Mouse (Mus musculus) erythroid progenitor cell, adult 5-6 weeks (primary cell): ENCODE results near the gene Rbm4b. TPM values are rescaled to one million over a fixed set of nuclear protein-coding genes. Genes with fewer than 3 reads are reported as not detected.
"Not testable (repeated sequence)": the region's sequence is repeated elsewhere in the genome, so short reads cannot be mapped to it uniquely, and the experiment has no call there.

Experiments
- ATAC-seq: replicated peaks from 2 replicates; pipeline ENCODE4 v1.8.0; 2016; ENCODE audit warnings: moderate number of reproducible peaks, mild to moderate bottlenecking, moderate TSS enrichment, inconsistent platforms; ENCODE audit not compliant: poor library complexity, low FRiP score, severe bottlenecking
- total RNA-seq, 2 experiments: library from RNA; stranded (forward) in 1 of 2; stranded (reverse) in 1 of 2; fragments of 150-400 nt in 1 of 2; fragments of 186-747, 209-891 nt in 1 of 2; gene quantifications; 2 replicates each; pipeline versions ENCODE4 v1.2.3 to v1.2.4; 2015 to 2017; ENCODE audit warnings: low replicate concordance in 2 of 2

The Rbm4b gene
- total RNA-seq, 2 experiments from 2014 or later = 5.0 to 13.6 TPM

DNA sequence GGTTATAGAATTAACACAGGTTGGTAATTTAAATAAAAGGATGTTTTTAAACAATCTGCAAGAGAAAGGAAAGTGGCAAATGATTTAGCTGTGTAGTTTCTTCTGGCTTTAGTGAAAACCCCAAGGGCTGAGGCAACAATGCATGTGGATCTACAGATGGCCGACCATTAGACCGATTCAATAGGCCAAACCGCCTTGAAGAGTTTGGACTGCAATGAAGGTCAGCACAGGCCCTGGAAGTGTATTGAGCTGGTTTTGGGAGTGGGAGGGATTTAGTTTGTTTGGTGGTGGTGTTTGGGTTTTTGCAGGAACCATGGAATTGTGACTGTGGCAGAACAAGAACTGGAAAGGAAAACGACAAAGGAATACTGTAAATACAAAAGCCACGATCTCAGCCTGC is 42.8 kb downstream of the Rbm4b start:
- no peak for ATAC-seq

DNA sequence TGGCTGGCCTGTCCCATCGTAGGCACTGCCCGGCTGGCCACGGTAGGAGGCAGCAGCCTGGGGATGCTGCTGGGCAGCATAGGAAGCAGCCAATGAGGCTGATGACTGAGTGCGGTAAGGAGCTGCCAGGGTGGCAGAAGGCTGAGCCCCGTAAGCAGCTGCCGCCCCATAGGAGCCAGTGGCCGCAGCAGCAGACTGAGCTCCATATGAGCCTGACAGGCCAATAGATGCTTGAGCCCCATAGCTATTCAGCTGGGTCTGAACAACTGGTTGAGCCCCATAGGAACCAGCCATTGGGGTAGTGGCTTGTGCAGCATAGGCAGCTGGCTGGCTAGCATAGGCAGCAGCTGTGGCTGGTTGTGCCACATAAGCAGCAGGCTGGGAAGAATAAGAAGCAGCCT is 46.4 kb downstream of the Rbm4b start:
- no peak for ATAC-seq

DNA sequence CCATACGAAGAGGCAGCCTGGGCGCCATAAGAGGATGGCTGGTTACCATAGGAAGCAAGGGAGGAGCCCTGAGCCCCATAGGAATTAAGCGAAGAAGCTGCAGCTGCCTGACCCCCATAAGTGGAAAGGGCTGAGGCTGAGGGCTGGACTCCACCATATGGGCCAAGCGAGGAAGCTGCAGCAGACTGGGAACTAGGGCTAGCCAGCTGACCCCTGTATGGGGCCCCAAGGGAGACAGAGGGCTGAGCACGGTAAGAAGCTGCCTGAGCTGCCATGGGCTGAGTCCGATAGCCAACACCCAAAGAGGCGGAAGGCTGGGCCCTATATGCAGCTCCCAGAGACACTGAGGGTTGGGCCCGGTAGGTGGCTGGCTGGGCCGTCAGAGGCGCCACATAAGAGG is 47.0 kb downstream of the Rbm4b start:
- no peak for ATAC-seq

DNA sequence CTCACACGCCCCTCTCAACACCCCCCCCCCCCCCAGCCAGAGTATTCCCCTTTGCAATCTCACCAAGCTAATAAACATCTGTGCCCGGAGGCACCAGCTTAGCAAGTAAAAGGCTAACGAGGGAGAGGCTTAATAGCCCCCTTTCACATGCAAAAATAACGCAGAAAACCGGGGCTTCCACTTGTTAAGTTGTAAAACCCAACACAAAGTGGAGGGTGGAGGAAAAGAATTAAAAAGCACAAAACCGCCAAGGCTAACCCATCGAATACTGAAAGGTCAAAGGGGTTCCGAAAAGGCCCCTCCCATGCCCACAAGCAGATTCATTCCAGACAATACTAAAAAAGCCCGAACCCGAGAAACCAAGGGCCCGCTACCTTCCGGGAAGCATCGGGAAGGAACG is 54.0 kb downstream of the Rbm4b start:
- ATAC-seq = no peak

DNA sequence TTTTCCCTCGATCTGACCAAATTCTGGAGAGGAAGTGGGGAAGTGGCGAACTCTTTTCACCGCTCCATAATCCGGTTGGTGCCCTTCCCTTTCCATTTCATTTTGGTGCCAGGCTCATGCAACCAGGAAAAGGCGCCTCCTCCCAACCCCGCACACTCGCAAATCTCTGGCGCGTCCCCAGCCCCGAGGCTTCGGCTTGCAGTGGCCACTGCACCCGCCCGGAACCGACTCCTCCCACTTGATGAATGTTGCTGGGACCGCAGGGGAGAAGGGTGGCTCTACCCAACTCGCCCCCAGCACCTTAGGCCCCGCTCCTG is 54.4 kb downstream of the Rbm4b start:
- peak; percentile 50; the same call in 1 of the 2 replicates for ATAC-seq

DNA sequence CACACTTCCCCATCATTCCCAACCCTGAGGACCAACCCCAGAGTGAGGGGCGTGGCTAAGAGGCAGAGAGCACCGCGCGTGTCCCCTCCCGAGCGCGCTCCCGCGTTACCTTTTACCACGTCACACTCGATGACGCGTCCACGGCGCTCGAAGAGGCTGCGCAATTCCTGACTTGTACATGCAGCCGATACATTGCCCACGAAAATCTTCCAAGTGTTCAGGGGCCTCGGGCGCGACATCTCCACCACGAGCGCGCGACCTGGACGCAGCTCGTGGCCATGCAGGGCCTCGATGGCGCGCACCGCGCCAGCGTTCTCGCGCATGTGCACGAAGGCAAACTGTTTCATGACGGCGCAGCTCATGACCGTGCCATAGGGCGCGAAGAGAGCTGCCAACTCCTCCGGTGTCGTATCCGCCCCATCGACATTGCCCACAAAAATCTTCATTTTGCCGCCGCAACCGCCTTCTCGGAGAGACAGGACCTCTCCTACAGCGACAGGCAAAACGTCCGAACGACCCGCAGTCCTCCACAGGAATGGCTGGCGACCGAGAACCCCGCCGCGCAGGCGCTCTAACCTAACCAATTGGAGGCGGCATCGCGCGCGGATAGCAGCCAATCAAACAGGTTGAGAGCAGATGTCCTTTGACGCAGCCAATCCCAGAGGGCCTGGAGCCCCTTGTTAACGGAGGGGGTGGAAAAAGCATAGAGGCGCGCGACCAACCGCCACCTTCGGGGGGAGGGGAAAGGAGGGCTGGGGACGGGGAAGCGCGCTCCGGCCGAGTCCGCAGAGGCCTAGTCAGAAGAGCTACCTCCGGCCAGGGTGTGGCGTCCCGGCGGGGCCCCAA is 55.0 kb downstream of the Rbm4b start, which contains the start of the genes Gm21992 and Rbm14:
Gm21992 (minus strand) TSS at position 550 of the 846 bp plus-strand sequence.
Rbm14 (minus strand) TSS at position 572 of the 846 bp plus-strand sequence.
- ATAC-seq = peak; percentile 92

DNA sequence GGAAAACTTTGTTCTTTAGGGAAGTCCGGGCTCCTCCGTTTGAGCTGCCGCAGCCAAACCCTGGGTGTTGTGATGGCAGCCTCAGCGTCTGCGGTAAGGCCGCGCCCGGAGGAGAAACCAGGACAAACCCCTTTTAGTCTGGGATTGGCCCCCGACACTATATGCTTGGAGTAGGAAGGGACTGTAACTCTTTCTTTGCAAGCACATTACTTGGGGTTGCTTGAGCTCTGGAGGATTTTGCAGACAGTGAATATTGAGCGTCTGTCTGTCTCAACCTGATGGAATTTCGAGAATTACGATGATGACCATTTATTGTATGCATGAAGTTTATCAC is 55.6 kb downstream of the Rbm4b start:
- no peak for ATAC-seq

DNA sequence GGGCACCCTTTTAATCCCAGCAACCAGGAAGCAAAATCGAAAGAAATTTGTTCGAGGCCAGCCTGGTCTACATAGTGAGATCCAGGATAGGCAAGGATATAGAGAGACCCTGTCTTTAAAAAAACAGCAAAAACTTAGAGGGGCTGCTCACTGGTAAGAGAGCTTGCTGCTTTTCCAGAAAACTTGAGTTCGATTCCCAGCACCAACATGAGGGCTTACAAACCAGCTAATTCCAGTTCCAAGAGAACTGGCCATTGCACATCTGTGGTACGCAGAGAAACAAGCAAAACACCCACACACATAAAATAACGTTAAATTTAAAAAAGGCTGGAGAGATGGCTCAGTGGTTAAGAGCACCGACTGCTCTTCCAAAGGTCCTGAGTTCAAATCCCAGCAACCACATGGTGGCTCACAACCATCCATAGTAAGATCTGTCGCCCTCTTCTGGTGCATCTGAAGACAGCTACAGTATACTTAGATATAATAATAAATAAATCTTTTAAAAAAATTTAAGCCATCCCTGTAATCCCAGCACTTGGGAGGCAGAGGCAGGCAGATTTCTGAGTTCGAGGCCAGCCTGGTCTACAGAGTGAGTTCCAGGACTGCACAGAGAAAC is 56.1 kb downstream of the Rbm4b start:
- ATAC-seq = not testable (repeated sequence)

DNA sequence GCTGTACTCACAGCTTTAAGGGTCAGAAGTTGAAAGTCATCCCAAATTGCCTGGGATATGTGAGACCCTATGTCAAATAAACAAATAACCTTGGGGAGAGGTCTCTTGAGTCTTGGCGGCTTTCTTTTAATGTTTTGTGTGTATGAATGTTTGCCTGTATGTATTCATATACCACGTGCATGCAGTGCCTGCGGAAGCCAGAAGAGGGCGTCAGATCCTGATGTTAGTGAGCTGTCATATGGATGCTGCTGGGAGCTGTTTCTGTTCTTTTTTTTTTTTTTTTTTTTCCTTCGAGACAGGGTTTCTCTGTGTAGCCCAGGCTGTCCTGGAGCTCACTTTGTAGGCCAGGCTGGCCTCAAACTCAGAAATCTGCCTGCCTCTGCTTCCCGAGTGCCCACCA is 56.7 kb downstream of the Rbm4b start:
- no peak for ATAC-seq

Other genes with a start within 250 kb of the Rbm4b start
- 21.6 and 42.8 TPM in 2 replicates for gene Pcx, start 246.0 kb upstream of the Rbm4b start, total RNA-seq (2015; ENCODE audit: low replicate concordance)
- 40.8 and 44.3 TPM in 2 replicates for gene Pcx, start 246.0 kb upstream of the Rbm4b start, total RNA-seq (2017; ENCODE audit: low replicate concordance)
- not detected in 2 replicates for gene Lrfn4, start 140.8 kb upstream of the Rbm4b start, total RNA-seq (2015; ENCODE audit: low replicate concordance)
- gene Lrfn4, start 140.8 kb upstream of the Rbm4b start, total RNA-seq (2017; ENCODE audit: low replicate concordance) = not detected in 2 replicates
- gene Rce1, start 130.9 kb upstream of the Rbm4b start, total RNA-seq (2015; ENCODE audit: low replicate concordance) = 21.6 and 26.4 TPM in 2 replicates
- 6.6 and 13.5 TPM in 2 replicates for gene Rce1, start 130.9 kb upstream of the Rbm4b start, total RNA-seq (2017; ENCODE audit: low replicate concordance)
- gene Gm960, start 57.8 kb upstream of the Rbm4b start, total RNA-seq (2015; ENCODE audit: low replicate concordance) = not detected in 2 replicates
- not detected in 2 replicates for gene Gm960, start 57.8 kb upstream of the Rbm4b start, total RNA-seq (2017; ENCODE audit: low replicate concordance)
- gene Sptbn2, start 45.3 kb upstream of the Rbm4b start, total RNA-seq (2015; ENCODE audit: low replicate concordance) = not detected in 2 replicates
- gene Sptbn2, start 45.3 kb upstream of the Rbm4b start, total RNA-seq (2017; ENCODE audit: low replicate concordance) = not detected in 2 replicates
- gene Rbm4, start 37.4 kb downstream of the Rbm4b start, total RNA-seq (2015; ENCODE audit: low replicate concordance) = 41.5 and 67.4 TPM in 2 replicates
- 106 and 172 TPM in 2 replicates for gene Rbm4, start 37.4 kb downstream of the Rbm4b start, total RNA-seq (2017; ENCODE audit: low replicate concordance)
- gene Gm21992, start 55.1 kb downstream of the Rbm4b start, total RNA-seq (2015; ENCODE audit: low replicate concordance) = 13.7 and 83.8 TPM in 2 replicates
- gene Gm21992, start 55.1 kb downstream of the Rbm4b start, total RNA-seq (2017; ENCODE audit: low replicate concordance) = 29.0 and 62.2 TPM in 2 replicates
- 28.1 and 35.3 TPM in 2 replicates for gene Rbm14, start 55.1 kb downstream of the Rbm4b start, total RNA-seq (2015; ENCODE audit: low replicate concordance)
- 27.7 and 27.9 TPM in 2 replicates for gene Rbm14, start 55.1 kb downstream of the Rbm4b start, total RNA-seq (2017; ENCODE audit: low replicate concordance)
- 30.2 and 74.6 TPM in 2 replicates for gene Ccs, start 82.8 kb downstream of the Rbm4b start, total RNA-seq (2015; ENCODE audit: low replicate concordance)
- gene Ccs, start 82.8 kb downstream of the Rbm4b start, total RNA-seq (2017; ENCODE audit: low replicate concordance) = 63.1 and 81.9 TPM in 2 replicates
- not detected in 2 replicates for gene Ccdc87, start 82.9 kb downstream of the Rbm4b start, total RNA-seq (2015; ENCODE audit: low replicate concordance)
- not detected in 2 replicates for gene Ccdc87, start 82.9 kb downstream of the Rbm4b start, total RNA-seq (2017; ENCODE audit: low replicate concordance)
- gene Ctsf, start 98.6 kb downstream of the Rbm4b start, total RNA-seq (2015; ENCODE audit: low replicate concordance) = 22.0 and 71.3 TPM in 2 replicates
- 41.3 and 45.0 TPM in 2 replicates for gene Ctsf, start 98.6 kb downstream of the Rbm4b start, total RNA-seq (2017; ENCODE audit: low replicate concordance)
- gene Actn3, start 121.4 kb downstream of the Rbm4b start, total RNA-seq (2015; ENCODE audit: low replicate concordance) = not detected in 2 replicates
- gene Actn3, start 121.4 kb downstream of the Rbm4b start, total RNA-seq (2017; ENCODE audit: low replicate concordance) = 0.26 and 0.53 TPM in 2 replicates
- gene Zdhhc24, start 122.2 kb downstream of the Rbm4b start, total RNA-seq (2015; ENCODE audit: low replicate concordance) = 19.8 and 34.0 TPM in 2 replicates
- gene Zdhhc24, start 122.2 kb downstream of the Rbm4b start, total RNA-seq (2017; ENCODE audit: low replicate concordance) = 18.0 and 24.9 TPM in 2 replicates
- gene Bbs1, start 150.1 kb downstream of the Rbm4b start, total RNA-seq (2015; ENCODE audit: low replicate concordance) = 0.42 and 4.0 TPM in 2 replicates
- gene Bbs1, start 150.1 kb downstream of the Rbm4b start, total RNA-seq (2017; ENCODE audit: low replicate concordance) = 4.5 and 7.7 TPM in 2 replicates
- 9.0 and 13.0 TPM in 2 replicates for gene Dpp3, start 171.8 kb downstream of the Rbm4b start, total RNA-seq (2015; ENCODE audit: low replicate concordance)
- 9.1 and 15.7 TPM in 2 replicates for gene Dpp3, start 171.8 kb downstream of the Rbm4b start, total RNA-seq (2017; ENCODE audit: low replicate concordance)
- gene Peli3, start 186.6 kb downstream of the Rbm4b start, total RNA-seq (2015; ENCODE audit: low replicate concordance) = not detected in 2 replicates
- not detected in 2 replicates for gene Peli3, start 186.6 kb downstream of the Rbm4b start, total RNA-seq (2017; ENCODE audit: low replicate concordance)
- gene Mrpl11, start 205.7 kb downstream of the Rbm4b start, total RNA-seq (2015; ENCODE audit: low replicate concordance) = 4.7 and 8.0 TPM in 2 replicates
- 10.5 and 14.1 TPM in 2 replicates for gene Mrpl11, start 205.7 kb downstream of the Rbm4b start, total RNA-seq (2017; ENCODE audit: low replicate concordance)
- not detected in 2 replicates for gene Npas4, start 233.8 kb downstream of the Rbm4b start, total RNA-seq (2015; ENCODE audit: low replicate concordance)
- not detected in 2 replicates for gene Npas4, start 233.8 kb downstream of the Rbm4b start, total RNA-seq (2017; ENCODE audit: low replicate concordance)